Mouse (Mus musculus) ES-E14 (cell line): ENCODE data around the gene Kalrn. TPM values are rescaled to one million over a fixed set of nuclear protein-coding genes. Genes with fewer than 3 reads are reported as not detected.

Source experiments
- DNase-seq: peaks from one replicate; pipeline ENCODE4 v3.0.0-alpha.2; 2013; ENCODE audit warnings: low read depth, low spot score
- H3K27ac ChIP-seq: 2 replicates; pipeline ENCODE4 v1.5.1; 2012; ENCODE audit warnings: low read depth, mild to moderate bottlenecking, low read length, moderate library complexity, mixed read lengths; ENCODE audit not compliant: poor library complexity, insufficient read depth, severe bottlenecking
- H3K36me3 ChIP-seq: 2 replicates; pipeline ENCODE4 v1.6.1; 2012; ENCODE audit warnings: mild to moderate bottlenecking, low read length, moderate library complexity, mixed read lengths; ENCODE audit not compliant: control insufficient read depth, poor library complexity, insufficient read depth, severe bottlenecking
- H3K4me1 ChIP-seq, 2 experiments: fragments of 150-350 bp in 1 of 2; sonication (generic) in 1 of 2; 2 replicates each; pipeline ENCODE4 v1.6.1; 2012; ENCODE audit warnings: low read length in 2 of 2, mild to moderate bottlenecking in 1 of 2, mixed read lengths in 1 of 2; ENCODE audit not compliant: control insufficient read depth in 2 of 2, insufficient read depth in 2 of 2, poor library complexity in 1 of 2
- H3K4me3 ChIP-seq, 2 experiments: fragments of 150-350 bp in 1 of 2; sonication (generic) in 1 of 2; 2 replicates each; pipeline ENCODE4 v1.5.1; 2012; ENCODE audit warnings: low read length in 2 of 2, low read depth in 1 of 2, mild to moderate bottlenecking in 1 of 2, mixed read lengths in 1 of 2; ENCODE audit not compliant: insufficient read depth in 1 of 2, poor library complexity in 1 of 2, severe bottlenecking in 1 of 2
- H3K9ac ChIP-seq: 2 replicates; pipeline ENCODE4 v1.6.1; 2012; ENCODE audit warnings: low read depth, mild to moderate bottlenecking, low read length, mixed read lengths; ENCODE audit not compliant: poor library complexity, insufficient read depth, severe bottlenecking
- H3K9me3 ChIP-seq: fragments of 150-350 bp; sonication (generic); 2 replicates; pipeline ENCODE4 v1.6.1; 2012; ENCODE audit warnings: low read depth, mild to moderate bottlenecking, low read length; ENCODE audit not compliant: control insufficient read depth, insufficient read depth
- CHD2 ChIP-seq: IDR thresholded peaks from 2 replicates; pipeline ENCODE4 v1.6.1; 2014; ENCODE audit warnings: mild to moderate bottlenecking, low read depth, low read length, inconsistent platforms
- HCFC1 ChIP-seq: IDR thresholded peaks from 2 replicates; pipeline ENCODE4 v1.6.1; 2012; ENCODE audit warnings: low read length, inconsistent platforms, borderline replicate concordance; ENCODE audit not compliant: insufficient read depth
- MAFK ChIP-seq: IDR thresholded peaks from 2 replicates; pipeline ENCODE4 v1.6.1; 2014; ENCODE audit warnings: mild to moderate bottlenecking, low read depth, low read length, inconsistent platforms; ENCODE audit not compliant: insufficient read depth
- ZC3H11A ChIP-seq: IDR thresholded peaks from 2 replicates; pipeline ENCODE4 v1.6.1; 2012; ENCODE audit warnings: low read depth, mild to moderate bottlenecking, inconsistent platforms, low read length, borderline replicate concordance
- ZNF384 ChIP-seq: IDR thresholded peaks from 2 replicates; pipeline ENCODE4 v1.6.1; 2012; ENCODE audit warnings: low read depth, low read length, inconsistent platforms
- in situ Hi-C, 2 experiments: fragments of 600-800 bp; cut with MboI; formaldehyde crosslinking; loops; one replicate each; pipeline ENCODE4 v1.15.1; 2025; ENCODE audit warnings: low sequenced_read_pairs in 2 of 2, inconsistent platforms in 1 of 2; ENCODE audit not compliant: unreplicated experiment in 2 of 2
- total RNA-seq: library from RNA; depleted of rRNA; stranded (reverse); fragments of 300-350 nt; gene quantifications from 2 replicates; pipeline ENCODE4 v1.2.3, GENCODE M21; 2012

Kalrn gene
- total RNA-seq, 1 experiment: 15.7 TPM

- no peaks in the 10 kb centered on the region for H3K4me1 ChIP-seq
- no peaks in the 10 kb centered on the region for H3K36me3 ChIP-seq
- no peak overlapping the region for H3K9ac ChIP-seq
- in situ Hi-C loops: loop anchor here (10.0 to 25.0 kb wide), 2 partner anchors 118 to 301 kb away; no protein-coding TSS in a partner anchor
- H3K27ac ChIP-seq: no peak overlapping the region
- H3K4me3 ChIP-seq: no peak overlapping the region
- H3K9me3 ChIP-seq: no peaks in the 10 kb centered on the region
- no peak for TF ChIP-seq HCFC1
- no peak for TF ChIP-seq ZC3H11A
- TF ChIP-seq MAFK: no peak
- no peak for TF ChIP-seq CHD2
- TF ChIP-seq ZNF384: no peak
- no peak for DNase-seq
Measured at GRCm38 (mm10) chr16:34113150-34113549, 460.2 kb downstream of the Kalrn start.

- no peaks in the 10 kb centered on the region for H3K9me3 ChIP-seq
- no peaks in the 10 kb centered on the region for H3K4me1 ChIP-seq
- DNase-seq: peak; percentile 59
- H3K27ac ChIP-seq: no peak overlapping the region
- H3K36me3 ChIP-seq: no peaks in the 10 kb centered on the region
- no peak for TF ChIP-seq MAFK
- TF ChIP-seq HCFC1: no peak
- TF ChIP-seq ZNF384: no peak
- TF ChIP-seq ZC3H11A: no peak
- TF ChIP-seq CHD2: no peak
- no peak overlapping the region for H3K9ac ChIP-seq
- no peak overlapping the region for H3K4me3 ChIP-seq
- in situ Hi-C loops: loop anchor here (10.0 to 25.0 kb wide), 2 partner anchors 118 to 300 kb away; no protein-coding TSS in a partner anchor
Measured at GRCm38 (mm10) chr16:34112490-34112889, 460.8 kb downstream of the Kalrn start.

- in situ Hi-C loops: loop anchor here (10.0 to 25.0 kb wide), 2 partner anchors 116 to 299 kb away; no protein-coding TSS in a partner anchor
Measured at GRCm38 (mm10) chr16:34110840-34111625, 462.3 kb downstream of the Kalrn start.

GRCm38 (mm10) chr16:34104427-34104826 is 468.9 kb downstream of the Kalrn start:
- in situ Hi-C loops: loop anchor here (10.0 to 25.0 kb wide), 3 partner anchors 110 to 292 kb away; partner anchors contain the start of gene Itgb5 (in 1 of the 2)
- no peak overlapping the region for H3K4me3 ChIP-seq
- no peak overlapping the region for H3K27ac ChIP-seq
- no peak for DNase-seq
- no peaks in the 10 kb centered on the region; a peak in 2 of 4 replicates for H3K4me1 ChIP-seq
- no peak overlapping the region for H3K9ac ChIP-seq
- TF ChIP-seq ZC3H11A (no peak), HCFC1 (no peak), MAFK (no peak), CHD2 (no peak), ZNF384 (no peak)
- no peaks in the 10 kb centered on the region for H3K36me3 ChIP-seq
- no peaks in the 10 kb centered on the region for H3K9me3 ChIP-seq

More at GRCm38 (mm10) chr16:34110840-34111625, 462.3 kb downstream of the Kalrn start:
- no peaks in the 10 kb centered on the region for H3K9me3 ChIP-seq
- H3K9ac ChIP-seq: no peak overlapping the region
- H3K36me3 ChIP-seq: no peaks in the 10 kb centered on the region
- TF ChIP-seq HCFC1 (no peak), MAFK (no peak), CHD2 (no peak), ZNF384 (no peak), ZC3H11A (no peak)
- no peaks in the 10 kb centered on the region; a peak in 1 of 4 replicates for H3K4me1 ChIP-seq
- no peak overlapping the region for H3K4me3 ChIP-seq
- H3K27ac ChIP-seq: no peak overlapping the region
- DNase-seq: no peak
